Mouse (Mus musculus) CH12.LX (cell line): ENCODE data around the gene Ebf1. TPM values are rescaled to one million over a fixed set of nuclear protein-coding genes. Genes with fewer than 3 reads are reported as not detected.

ENCODE experiments used
- DNase-seq: peaks from one replicate; pipeline ENCODE4 v3.0.0-alpha.2; 2013; ENCODE audit errors: extremely low read depth
- H3K27ac ChIP-seq: 2 replicates; pipeline ENCODE4 v1.5.1; 2012; ENCODE audit warnings: low read depth, mild to moderate bottlenecking, control low read depth, moderate library complexity; ENCODE audit not compliant: insufficient read depth
- H3K27me3 ChIP-seq: replicated peaks from 2 replicates; pipeline ENCODE3; 2012; ENCODE audit warnings: inconsistent platforms
- H3K36me3 ChIP-seq, 2 experiments: replicated peaks in 1 of 2; 2 replicates each; pipeline versions ENCODE3 to v1.6.1; 2012; ENCODE audit warnings: inconsistent platforms in 1 of 2, low read length in 1 of 2, mild to moderate bottlenecking in 1 of 2, mixed read lengths in 1 of 2, moderate library complexity in 1 of 2; ENCODE audit not compliant: control insufficient read depth in 1 of 2, insufficient read depth in 1 of 2
- H3K4me1 ChIP-seq, 2 experiments: 2 replicates each; pipeline ENCODE4 v1.6.1; 2012; ENCODE audit warnings: inconsistent platforms in 1 of 2, moderate library complexity in 1 of 2; ENCODE audit not compliant: insufficient read depth in 2 of 2, control insufficient read depth in 1 of 2
- H3K4me2 ChIP-seq: 2 replicates; pipeline ENCODE4 v1.6.1; 2012; ENCODE audit warnings: low read depth, mild to moderate bottlenecking, control low read depth; ENCODE audit not compliant: poor library complexity, insufficient read depth, severe bottlenecking
- H3K4me3 ChIP-seq, 3 experiments: fragments of 150-350 bp in 1 of 3; sonication (generic) in 1 of 3; replicated peaks in 1 of 3; 2 replicates each; pipeline versions ENCODE3 to v1.5.1; 2011 to 2012; ENCODE audit warnings: low read depth in 2 of 3, low read length in 2 of 3, mild to moderate bottlenecking in 2 of 3, moderate library complexity in 2 of 3, control low read depth in 1 of 3, improper control_type of control experiment in 1 of 3, inconsistent platforms in 1 of 3, mixed read lengths in 1 of 3; ENCODE audit not compliant: poor library complexity in 1 of 3
- H3K79me2 ChIP-seq: replicated peaks from 2 replicates; pipeline ENCODE4 v1.6.1; 2012; ENCODE audit warnings: mild to moderate bottlenecking, moderate library complexity; ENCODE audit not compliant: control insufficient read depth, poor library complexity, insufficient read depth, severe bottlenecking; ENCODE audit errors: extremely low read depth
- H3K9ac ChIP-seq: 2 replicates; pipeline ENCODE4 v1.6.1; 2012; ENCODE audit warnings: low read depth, mild to moderate bottlenecking, control low read depth, moderate library complexity; ENCODE audit not compliant: insufficient read depth
- H3K9me3 ChIP-seq: replicated peaks from 2 replicates; pipeline ENCODE3; 2012; ENCODE audit warnings: low read length, inconsistent platforms, mixed read lengths
- BHLHE40 ChIP-seq: IDR thresholded peaks from 2 replicates; pipeline ENCODE4 v1.6.1; 2011; ENCODE audit warnings: mild to moderate bottlenecking, low read depth, low read length, improper control_type of control experiment
- CTCF ChIP-seq, 2 experiments: IDR thresholded peaks in 1 of 2; conservative IDR thresholded peaks in 1 of 2; 2 replicates each; pipeline ENCODE4 v1.5.1; 2011 to 2012; ENCODE audit warnings: low read depth in 2 of 2, low read length in 2 of 2, improper control_type of control experiment in 1 of 2, inconsistent platforms in 1 of 2, mild to moderate bottlenecking in 1 of 2, moderate library complexity in 1 of 2
- E2F4 ChIP-seq: IDR thresholded peaks from 2 replicates; pipeline ENCODE4 v1.6.1; 2011; ENCODE audit warnings: low read depth, low read length, improper control_type of control experiment; ENCODE audit not compliant: insufficient replicate concordance
- MAZ ChIP-seq: IDR thresholded peaks from 2 replicates; pipeline ENCODE4 v1.6.1; 2012; ENCODE audit warnings: low read depth, mild to moderate bottlenecking, inconsistent platforms, low read length, improper control_type of control experiment, moderate library complexity
- MEF2A ChIP-seq: IDR thresholded peaks from 2 replicates; pipeline ENCODE4 v1.6.1; 2014; ENCODE audit warnings: low read depth, mild to moderate bottlenecking, inconsistent platforms, low read length, improper control_type of control experiment, borderline replicate concordance
- MXI1 ChIP-seq: IDR thresholded peaks from 2 replicates; pipeline ENCODE4 v1.6.1; 2011; ENCODE audit warnings: mild to moderate bottlenecking, low read depth, low read length, improper control_type of control experiment
- MYC ChIP-seq: IDR thresholded peaks from 2 replicates; pipeline ENCODE4 v1.6.1; 2011; ENCODE audit warnings: low read depth, mild to moderate bottlenecking, improper control_type of control experiment, low read length
- NELFE ChIP-seq: IDR thresholded peaks from 2 replicates; pipeline ENCODE4 v1.6.1; 2011; ENCODE audit warnings: low read depth, low read length, improper control_type of control experiment
- POLR2AphosphoS2 ChIP-seq: IDR thresholded peaks from 2 replicates; pipeline ENCODE4 v1.6.1; 2011; ENCODE audit warnings: low read depth, low read length, improper control_type of control experiment
- RAD21 ChIP-seq: IDR thresholded peaks from 2 replicates; pipeline ENCODE4 v1.6.1; 2011; ENCODE audit warnings: low read depth, mild to moderate bottlenecking, low read length, improper control_type of control experiment, moderate library complexity
- RCOR1 ChIP-seq: conservative IDR thresholded peaks from 2 replicates; pipeline ENCODE4 v1.6.1; 2012; ENCODE audit warnings: low read depth, mild to moderate bottlenecking, inconsistent platforms, low read length, improper control_type of control experiment
- SIN3A ChIP-seq: IDR thresholded peaks from 2 replicates; pipeline ENCODE4 v1.6.1; 2012; ENCODE audit warnings: low read length, improper control_type of control experiment, inconsistent platforms
- SMC3 ChIP-seq: IDR thresholded peaks from 2 replicates; pipeline ENCODE4 v1.6.1; 2011; ENCODE audit warnings: low read depth, low read length, improper control_type of control experiment
- TBP ChIP-seq: conservative IDR thresholded peaks from 2 replicates; pipeline ENCODE4 v1.6.1; 2011; ENCODE audit warnings: low read depth, low read length, improper control_type of control experiment
- TCF12 ChIP-seq: IDR thresholded peaks from 2 replicates; pipeline ENCODE4 v1.6.1; 2014; ENCODE audit warnings: low read depth, mild to moderate bottlenecking, inconsistent platforms, low read length, improper control_type of control experiment
- UBTF ChIP-seq: IDR thresholded peaks from 2 replicates; pipeline ENCODE4 v1.6.1; 2012; ENCODE audit warnings: low read depth, mild to moderate bottlenecking, inconsistent platforms, low read length, improper control_type of control experiment, moderate library complexity
- USF1 ChIP-seq: IDR thresholded peaks from 2 replicates; pipeline ENCODE4 v1.6.1; 2014; ENCODE audit warnings: low read depth, mild to moderate bottlenecking, inconsistent platforms, low read length, improper control_type of control experiment
- ZKSCAN1 ChIP-seq: IDR thresholded peaks from 2 replicates; pipeline ENCODE4 v1.6.1; 2012; ENCODE audit warnings: low read depth, inconsistent platforms, low read length, improper control_type of control experiment, borderline replicate concordance
- ZMIZ1 ChIP-seq: IDR thresholded peaks from 2 replicates; pipeline ENCODE4 v1.6.1; 2012; ENCODE audit warnings: low read depth, mild to moderate bottlenecking, inconsistent platforms, low read length, improper control_type of control experiment
- dilution Hi-C: fragments of 300-500 bp; cut with MboI; formaldehyde crosslinking; loops from 2 replicates; pipeline ENCODE4 v1.14.3; 2020; ENCODE audit warnings: low sequenced_read_pairs; ENCODE audit not compliant: extremely low pct_unique_long_range_greater_than_20kb, extremely low pct_ligation_motif_present
- in situ Hi-C: fragments of 300-500 bp; cut with MboI; formaldehyde crosslinking; loops from 3 replicates; pipeline ENCODE4 v1.14.3; 2019; ENCODE audit warnings: low sequenced_read_pairs, low pct_ligation_motif_present, low pct_unique_long_range_greater_than_20kb, mixed read lengths
- polyA plus RNA-seq: library from polyadenylated mRNA; unstranded; fragments of >175 nt; gene quantifications from 2 replicates; pipeline ENCODE4 v1.2.1, GENCODE M21; 2012; ENCODE audit warnings: low read depth; ENCODE audit not compliant: insufficient read length
- total RNA-seq, 2 experiments: library from RNA; depleted of rRNA; stranded (reverse); fragments of 300-350 nt in 1 of 2; fragments of >200 nt in 1 of 2; gene quantifications; 2 replicates each; pipeline ENCODE4 v1.2.3; 2012 to 2014

The Ebf1 gene
- total and polyA plus RNA-seq, 3 experiments = 37.8 to 60.7 (median 42.8) TPM

GRCm38 (mm10) chr11:44962746-44963440, 345.8 kb downstream of the Ebf1 start:
- H3K4me3 ChIP-seq = no peak overlapping the region
- H3K9ac ChIP-seq = no peak overlapping the region
- no peaks in the 10 kb centered on the region for H3K4me1 ChIP-seq
- in situ Hi-C loops = no loop called here
- no peaks in the 10 kb centered on the region for H3K9me3 ChIP-seq
- H3K79me2 ChIP-seq = no peaks in the 10 kb centered on the region; the same call in 1 of the 2 replicates
- TF ChIP-seq MEF2A (no peak), MXI1 (no peak), ZMIZ1 (no peak), MYC (no peak), ZKSCAN1 (no peak), POLR2AphosphoS2 (no peak), MAZ (no peak), CTCF (conservative IDR thresholded peaks at IDR 0.05 in 1 of 2, IDR thresholded peaks at IDR 0.05 in 1 of 2; ENCODE audit: low read depth in 2 of 2, low read length in 2 of 2) (no peak), E2F4 (no peak), TBP (no peak), UBTF (no peak), USF1 (no peak), SIN3A (no peak)
- TF ChIP-seq, all 38 proteins: peak for 0
- H3K27ac ChIP-seq = no peak overlapping the region
- no peaks in the 10 kb centered on the region for H3K27me3 ChIP-seq
- no peak overlapping the region for H3K4me2 ChIP-seq
- no peak for DNase-seq
- dilution Hi-C loops = no loop called here
- peaks cover 12 to 78% of the 10 kb centered on the region in 2 experiments for H3K36me3 ChIP-seq

- peaks cover 0 to 20% of the 10 kb centered on the region in 2 experiments; a peak in 2 of 4 replicates for H3K4me1 ChIP-seq
- H3K4me2 ChIP-seq = no peak overlapping the region
- H3K9ac ChIP-seq = no peak overlapping the region
- H3K4me3 ChIP-seq = no peak overlapping the region
- H3K9me3 ChIP-seq = no peaks in the 10 kb centered on the region
- no peaks in the 10 kb centered on the region; the same call in 1 of the 2 replicates for H3K79me2 ChIP-seq
- dilution Hi-C loops (no loop called here), in situ Hi-C loops (no loop called here)
- no peaks in the 10 kb centered on the region for H3K27me3 ChIP-seq
- no peak overlapping the region for H3K27ac ChIP-seq
- H3K36me3 ChIP-seq = peaks cover 7 to 57% of the 10 kb centered on the region in 2 experiments
- no peak for DNase-seq
- TF ChIP-seq RAD21 = no peak
- no peak for TF ChIP-seq MEF2A
- no peak for TF ChIP-seq RCOR1
- no peak for TF ChIP-seq ZKSCAN1
- no peak for TF ChIP-seq TCF12
- TF ChIP-seq SMC3 = no peak
- TF ChIP-seq BHLHE40 = no peak
- TF ChIP-seq NELFE = no peak
Measured at GRCm38 (mm10) chr11:44969011-44969410, 351.9 kb downstream of the Ebf1 start.
